Mouse (Mus musculus) G1E (cell line): ENCODE results near the gene Morc1.

Source experiments
- CTCF ChIP-seq: IDR thresholded peaks from 2 replicates; pipeline ENCODE4 v1.5.1; 2012; ENCODE audit warnings: low read depth, low read length, inconsistent platforms, mixed read lengths
- GATA1 ChIP-seq: IDR thresholded peaks from 2 replicates; pipeline ENCODE4 v1.6.1; 2012; ENCODE audit warnings: borderline replicate concordance, low read length, inconsistent platforms, mixed read lengths
- GATA2 ChIP-seq: IDR thresholded peaks from 2 replicates; pipeline ENCODE4 v1.6.1; 2012; ENCODE audit warnings: low read depth, low read length, inconsistent platforms, borderline replicate concordance
- TAL1 ChIP-seq: conservative IDR thresholded peaks from 2 replicates; pipeline ENCODE4 v1.6.1; 2012; ENCODE audit warnings: low read depth, low read length, inconsistent platforms, mixed read lengths

GRCm38 (mm10) chr16:48610866-48611265 is 179.8 kb downstream of the Morc1 start:
- no peak for TF ChIP-seq TAL1
- TF ChIP-seq CTCF = no peak
- no peak for TF ChIP-seq GATA1
- no peak for TF ChIP-seq GATA2
